Mouse (Mus musculus): Measurements from ENCODE around the gene 8030411F24Rik. TPM values are rescaled to one million over a fixed set of nuclear protein-coding genes. Genes with fewer than 3 reads are reported as not detected.
"Not testable (repeated sequence)": the region's sequence is repeated elsewhere in the genome, so short reads cannot be mapped to it uniquely, and the experiment has no call there.

Gene 8030411F24Rik
- polyA plus RNA-seq, 1 experiment from 2014 or later, result not detected

DNA sequence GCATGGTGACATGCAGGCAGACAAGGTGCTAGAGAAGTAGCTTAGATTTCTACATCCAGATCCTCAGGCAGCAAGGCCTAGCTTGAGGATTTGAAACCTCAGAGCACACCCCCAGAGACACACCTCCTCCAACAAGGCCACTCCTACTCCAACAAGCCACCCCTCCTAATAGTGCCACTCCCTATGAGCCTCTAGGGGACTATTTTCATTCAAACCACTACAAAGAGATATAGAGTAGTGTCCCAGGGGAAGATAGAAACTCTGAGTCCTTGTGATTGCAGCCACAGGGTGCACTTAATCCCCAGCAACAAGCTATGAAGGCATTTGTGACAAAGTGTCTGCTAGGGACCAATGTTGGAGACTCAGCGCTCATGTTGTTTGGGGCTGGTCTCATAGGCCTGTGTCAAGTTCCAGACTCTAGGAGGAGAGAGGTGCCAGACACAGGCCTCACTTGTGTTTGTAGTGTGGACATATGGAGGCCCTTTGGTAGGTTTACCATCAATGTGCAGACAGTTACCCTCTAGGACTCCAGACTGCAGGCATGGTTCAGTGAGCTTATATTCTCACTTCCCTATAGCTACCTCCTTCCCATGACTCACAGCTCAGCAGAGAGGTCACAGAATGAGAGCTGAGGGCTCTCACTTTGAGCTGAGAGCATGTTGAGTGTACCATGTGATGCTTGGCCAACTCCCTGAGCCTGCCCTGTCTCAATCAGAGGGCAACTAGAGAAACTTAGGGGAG is 18.0 kb upstream of the 8030411F24Rik start:
- ATAC-seq (replicated peaks; ENCODE audit: low FRiP score) (no peak), DNase-seq (ENCODE audit: low spot score) (no peak)
- WGBS, result 92% methylated on average over 1 of the region's 1 CpGs

DNA sequence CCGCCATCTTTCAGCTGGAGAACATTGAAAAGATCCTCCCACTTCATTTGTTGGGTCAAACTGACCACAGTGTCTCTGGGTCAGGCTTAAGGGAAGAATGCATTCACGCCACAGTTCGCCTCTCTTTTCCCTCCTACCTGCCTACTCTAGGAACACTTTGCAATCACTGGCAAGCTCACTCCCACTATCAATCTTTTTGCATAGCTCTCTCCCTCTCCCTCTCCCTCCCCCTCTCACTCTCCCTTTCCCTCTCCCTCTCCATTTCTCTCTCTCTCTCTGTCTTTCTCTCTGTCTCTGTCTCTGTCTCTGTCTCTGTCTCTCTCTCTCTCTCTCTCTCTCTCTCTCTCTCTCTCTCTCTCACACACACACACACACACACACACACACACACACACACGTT is 10.4 kb upstream of the 8030411F24Rik start, which contains the start of gene Cst11:
TSS of gene Cst11 (minus strand) at position 101 of the 400 bp plus-strand sequence.
- H3K36me3 ChIP-seq (ENCODE audit: control insufficient read depth, insufficient read depth, low read length); H3K4me1 ChIP-seq (replicated peaks; ENCODE audit: control insufficient read depth, insufficient read depth, low read length); DNase-seq (ENCODE audit: low spot score); H3K4me2 ChIP-seq (ENCODE audit: low read depth, low read length, severe bottlenecking); H3K4me3 ChIP-seq (ENCODE audit: low read depth, low read length); H3K9me3 ChIP-seq (ENCODE audit: control insufficient read depth, low read length); H3K27ac ChIP-seq (ENCODE audit: low read depth, low read length); ATAC-seq (replicated peaks; ENCODE audit: low FRiP score); H3K27me3 ChIP-seq (ENCODE audit: control insufficient read depth, insufficient read depth, low read length); H3K9ac ChIP-seq (ENCODE audit: low read length): not testable (repeated sequence)
- 88% methylated on average over 4 of the region's 4 CpGs for WGBS

More for the DNA sequence above, 18.0 kb upstream of the 8030411F24Rik start:
- Histone ChIP-seq H3K27ac (ENCODE audit: low read depth, low read length) (no peak overlapping the region), H3K9me3 (ENCODE audit: control insufficient read depth, low read length) (no peaks in the 10 kb centered on the region), H3K9ac (ENCODE audit: low read length) (no peak overlapping the region), H3K36me3 (ENCODE audit: control insufficient read depth, insufficient read depth, low read length) (no peaks in the 10 kb centered on the region), H3K4me3 (ENCODE audit: low read depth, low read length) (no peak overlapping the region), H3K4me1 (replicated peaks; ENCODE audit: control insufficient read depth, insufficient read depth, low read length) (no peaks in the 10 kb centered on the region), H3K4me2 (ENCODE audit: low read depth, low read length, severe bottlenecking) (no peak overlapping the region), H3K27me3 (ENCODE audit: control insufficient read depth, insufficient read depth, low read length) (no peaks in the 10 kb centered on the region)

DNA sequence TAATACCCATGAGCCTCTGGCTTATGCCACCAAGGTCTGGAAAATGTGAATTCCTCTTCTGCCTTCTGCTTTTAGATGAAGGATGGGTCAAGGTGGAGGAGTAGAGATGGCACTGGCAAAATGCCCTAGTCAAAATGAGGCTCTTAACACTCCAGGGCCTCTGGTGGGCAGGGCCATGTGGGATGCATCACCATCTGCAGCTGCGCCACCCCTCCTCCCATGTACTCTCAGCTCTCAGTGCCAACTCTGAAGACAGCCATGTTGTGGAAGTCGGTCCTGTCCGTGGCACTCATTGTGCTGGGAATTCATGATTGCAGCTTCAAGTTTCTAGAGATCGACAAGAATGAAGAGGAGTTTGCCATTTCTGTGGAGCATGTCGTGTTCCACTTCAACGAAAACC is 7.3 kb downstream of the 8030411F24Rik start, which contains the start of gene Cst12:
TSS of gene Cst12 (plus strand) at position 220 of the 400 bp plus-strand sequence.
- H3K9ac ChIP-seq (ENCODE audit: low read length), result no peak within 1 kb of the TSS
- no peak within 1 kb of the TSS for H3K27ac ChIP-seq (ENCODE audit: low read depth, low read length)
- WGBS, result 92% methylated on average over 6 of the region's 6 CpGs
- ATAC-seq (replicated peaks; ENCODE audit: low FRiP score), result no peak
- H3K36me3 ChIP-seq (ENCODE audit: control insufficient read depth, insufficient read depth, low read length), result no peaks in the 10 kb centered on the region
- no peak within 1 kb of the TSS for H3K4me2 ChIP-seq (ENCODE audit: low read depth, low read length, severe bottlenecking)
- no peaks in the 10 kb centered on the region for H3K9me3 ChIP-seq (ENCODE audit: control insufficient read depth, low read length)
- no peak for DNase-seq (ENCODE audit: low spot score)
- no peaks in the 10 kb centered on the region for H3K27me3 ChIP-seq (ENCODE audit: control insufficient read depth, insufficient read depth, low read length)
- H3K4me1 ChIP-seq (replicated peaks; ENCODE audit: control insufficient read depth, insufficient read depth, low read length), result no peaks in the 10 kb centered on the region
- no peak within 1 kb of the TSS for H3K4me3 ChIP-seq (ENCODE audit: low read depth, low read length)

DNA sequence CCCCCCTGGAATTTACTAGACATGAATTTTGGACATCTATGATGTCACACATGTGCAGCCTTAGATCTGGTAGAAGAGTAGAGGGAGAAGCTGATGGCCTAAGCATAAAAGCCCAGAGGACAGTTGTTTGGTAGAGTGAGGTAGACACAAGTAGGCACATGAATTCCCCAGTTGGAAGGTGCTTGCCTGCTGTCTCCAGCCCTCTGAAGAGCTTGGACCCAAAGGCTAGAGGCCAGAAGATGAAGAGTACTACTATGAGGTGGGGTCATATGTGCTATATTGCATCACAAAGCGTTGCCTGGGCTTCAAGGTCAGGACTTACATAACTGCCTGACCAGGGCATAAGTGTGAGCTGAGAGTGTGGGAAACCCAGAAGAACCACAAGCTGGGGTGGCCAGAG is 16.7 kb downstream of the 8030411F24Rik start, which contains the start of gene Cst8:
TSS of gene Cst8 (plus strand) at position 301 of the 400 bp plus-strand sequence.
- Histone ChIP-seq H3K27me3 (ENCODE audit: control insufficient read depth, insufficient read depth, low read length) (no peaks in the 10 kb centered on the region), H3K4me3 (ENCODE audit: low read depth, low read length) (no peak within 1 kb of the TSS), H3K4me2 (ENCODE audit: low read depth, low read length, severe bottlenecking) (no peak within 1 kb of the TSS), H3K9ac (ENCODE audit: low read length) (no peak within 1 kb of the TSS), H3K36me3 (ENCODE audit: control insufficient read depth, insufficient read depth, low read length) (no peaks in the 10 kb centered on the region), H3K27ac (ENCODE audit: low read depth, low read length) (no peak within 1 kb of the TSS), H3K9me3 (ENCODE audit: control insufficient read depth, low read length) (no peaks in the 10 kb centered on the region), H3K4me1 (replicated peaks; ENCODE audit: control insufficient read depth, insufficient read depth, low read length) (no peaks in the 10 kb centered on the region)
- 86% methylated on average over 1 of the region's 1 CpGs for WGBS
- DNase-seq (ENCODE audit: low spot score) (no peak), ATAC-seq (replicated peaks; ENCODE audit: low FRiP score) (no peak)

DNA sequence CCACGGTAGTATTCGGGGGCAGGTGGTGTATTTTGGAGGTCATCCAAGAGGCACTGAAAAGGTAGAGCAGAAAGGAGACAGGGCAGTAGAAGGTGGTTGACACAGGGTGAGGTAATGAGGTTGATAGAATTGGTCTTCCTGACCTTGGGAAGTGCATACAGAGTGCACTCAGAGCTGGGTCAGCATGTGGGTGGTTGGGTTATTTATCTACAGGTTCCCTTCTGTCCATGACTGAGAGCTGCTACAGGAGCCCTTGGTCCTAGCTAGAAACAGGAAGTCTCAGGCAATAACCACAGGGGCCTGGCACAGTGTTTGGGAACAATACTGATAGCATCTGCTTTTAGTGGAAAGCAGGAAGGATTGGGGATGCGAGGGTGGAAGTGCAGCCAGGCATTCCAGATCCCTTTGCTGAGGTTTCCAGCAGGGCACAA is 19.7 kb downstream of the 8030411F24Rik start:
- ATAC-seq (replicated peaks; ENCODE audit: low FRiP score), result no peak
- Histone ChIP-seq H3K27me3 (ENCODE audit: control insufficient read depth, insufficient read depth, low read length) (no peaks in the 10 kb centered on the region), H3K9ac (ENCODE audit: low read length) (no peak overlapping the region), H3K36me3 (ENCODE audit: control insufficient read depth, insufficient read depth, low read length) (no peaks in the 10 kb centered on the region), H3K4me2 (ENCODE audit: low read depth, low read length, severe bottlenecking) (no peak overlapping the region), H3K4me3 (ENCODE audit: low read depth, low read length) (no peak overlapping the region), H3K9me3 (ENCODE audit: control insufficient read depth, low read length) (no peaks in the 10 kb centered on the region), H3K4me1 (replicated peaks; ENCODE audit: control insufficient read depth, insufficient read depth, low read length) (no peaks in the 10 kb centered on the region), H3K27ac (ENCODE audit: low read depth, low read length) (no peak overlapping the region)
- 69% methylated on average over 3 of the region's 3 CpGs for WGBS
- no peak for DNase-seq (ENCODE audit: low spot score)

DNA sequence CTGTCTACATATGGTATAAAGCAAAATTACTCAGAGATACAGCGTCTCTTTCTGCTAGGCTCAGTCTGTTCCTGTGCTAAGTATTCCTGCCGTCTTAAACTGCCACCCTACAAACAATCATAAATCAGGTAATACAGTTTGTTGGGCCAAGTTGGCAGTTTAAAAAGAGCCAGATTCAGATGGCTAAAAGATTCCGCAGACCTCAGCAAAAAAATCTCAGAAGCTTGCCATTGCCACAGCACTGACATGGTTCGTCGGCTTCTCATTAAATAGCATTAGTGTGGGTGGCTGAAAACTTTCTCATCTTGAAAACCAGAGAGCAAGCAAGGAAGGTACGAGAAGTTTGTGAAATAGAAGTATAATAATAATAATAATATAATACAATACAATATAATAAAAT is 24.9 kb downstream of the 8030411F24Rik start:
- WGBS, result 87% methylated on average over 6 of the region's 6 CpGs
- H3K27ac ChIP-seq (ENCODE audit: low read depth, low read length), result no peak overlapping the region
- no peak for DNase-seq (ENCODE audit: low spot score)
- H3K4me1 ChIP-seq (replicated peaks; ENCODE audit: control insufficient read depth, insufficient read depth, low read length), result no peaks in the 10 kb centered on the region
- no peaks in the 10 kb centered on the region for H3K36me3 ChIP-seq (ENCODE audit: control insufficient read depth, insufficient read depth, low read length)
- H3K9ac ChIP-seq (ENCODE audit: low read length), result no peak overlapping the region
- no peak for ATAC-seq (replicated peaks; ENCODE audit: low FRiP score)
- no peak overlapping the region for H3K4me2 ChIP-seq (ENCODE audit: low read depth, low read length, severe bottlenecking)
- H3K9me3 ChIP-seq (ENCODE audit: control insufficient read depth, low read length), result no peaks in the 10 kb centered on the region
- H3K4me3 ChIP-seq (ENCODE audit: low read depth, low read length), result no peak overlapping the region
- no peaks in the 10 kb centered on the region for H3K27me3 ChIP-seq (ENCODE audit: control insufficient read depth, insufficient read depth, low read length)

DNA sequence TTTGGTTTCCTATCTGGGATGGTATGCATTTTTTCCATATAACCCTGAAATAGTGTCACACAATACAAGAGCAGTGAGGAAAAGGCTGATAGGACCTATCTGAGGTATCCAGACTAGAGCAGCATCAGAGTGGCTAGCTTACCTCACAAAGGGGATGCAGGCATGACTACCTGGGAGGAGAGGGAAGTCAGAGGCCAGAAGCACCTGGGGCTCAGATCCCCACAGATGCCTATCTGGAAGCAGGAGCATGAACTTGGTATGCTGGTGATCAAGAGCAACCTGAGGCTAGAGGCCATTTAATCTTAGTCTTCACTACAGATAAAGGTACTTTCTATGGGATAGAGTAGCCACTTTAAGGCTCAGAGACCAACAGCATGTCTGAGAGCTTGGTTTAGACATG is 38.1 kb downstream of the 8030411F24Rik start, which contains the start of gene Cst13:
TSS of gene Cst13 (plus strand) at position 173 of the 400 bp plus-strand sequence.
- Histone ChIP-seq H3K36me3 (ENCODE audit: control insufficient read depth, insufficient read depth, low read length) (no peaks in the 10 kb centered on the region), H3K9ac (ENCODE audit: low read length) (no peak within 1 kb of the TSS), H3K9me3 (ENCODE audit: control insufficient read depth, low read length) (no peaks in the 10 kb centered on the region), H3K27me3 (ENCODE audit: control insufficient read depth, insufficient read depth, low read length) (no peaks in the 10 kb centered on the region), H3K4me3 (ENCODE audit: low read depth, low read length) (no peak within 1 kb of the TSS), H3K4me1 (replicated peaks; ENCODE audit: control insufficient read depth, insufficient read depth, low read length) (no peaks in the 10 kb centered on the region), H3K4me2 (ENCODE audit: low read depth, low read length, severe bottlenecking) (no peak within 1 kb of the TSS), H3K27ac (ENCODE audit: low read depth, low read length) (no peak within 1 kb of the TSS)
- ATAC-seq (replicated peaks; ENCODE audit: low FRiP score), result no peak
- no peak for DNase-seq (ENCODE audit: low spot score)

DNA sequence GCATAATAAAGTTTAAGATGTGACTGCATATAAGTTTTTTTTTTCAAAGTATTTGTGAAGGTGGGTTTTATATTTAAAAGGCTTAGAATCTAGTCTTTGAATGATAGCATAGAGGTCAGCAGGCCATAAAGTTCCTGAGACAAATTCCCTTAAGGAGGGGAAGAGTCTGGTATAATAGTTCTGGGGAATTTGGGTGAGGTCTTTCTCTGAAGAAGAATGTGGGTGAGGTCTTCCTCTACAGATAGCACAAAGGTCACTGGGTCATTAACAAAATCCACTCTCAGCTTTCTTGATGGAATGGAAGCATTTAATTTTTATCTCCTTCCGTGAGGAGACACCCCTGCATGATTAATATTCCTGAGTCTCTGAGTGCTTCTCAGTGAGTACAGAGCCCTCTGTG is 44.2 kb downstream of the 8030411F24Rik start:
- no peaks in the 10 kb centered on the region for H3K36me3 ChIP-seq (ENCODE audit: control insufficient read depth, insufficient read depth, low read length)
- H3K27me3 ChIP-seq (ENCODE audit: control insufficient read depth, insufficient read depth, low read length), result no peaks in the 10 kb centered on the region
- no peaks in the 10 kb centered on the region for H3K4me1 ChIP-seq (replicated peaks; ENCODE audit: control insufficient read depth, insufficient read depth, low read length)
- H3K9me3 ChIP-seq (ENCODE audit: control insufficient read depth, low read length), result no peaks in the 10 kb centered on the region
- H3K27ac ChIP-seq (ENCODE audit: low read depth, low read length), result no peak overlapping the region
- H3K9ac ChIP-seq (ENCODE audit: low read length), result no peak overlapping the region
- ATAC-seq (replicated peaks; ENCODE audit: low FRiP score) (no peak), DNase-seq (ENCODE audit: low spot score) (no peak)
- H3K4me2 ChIP-seq (ENCODE audit: low read depth, low read length, severe bottlenecking), result no peak overlapping the region
- H3K4me3 ChIP-seq (ENCODE audit: low read depth, low read length), result no peak overlapping the region
- 87% methylated on average over 1 of the region's 1 CpGs for WGBS

DNA sequence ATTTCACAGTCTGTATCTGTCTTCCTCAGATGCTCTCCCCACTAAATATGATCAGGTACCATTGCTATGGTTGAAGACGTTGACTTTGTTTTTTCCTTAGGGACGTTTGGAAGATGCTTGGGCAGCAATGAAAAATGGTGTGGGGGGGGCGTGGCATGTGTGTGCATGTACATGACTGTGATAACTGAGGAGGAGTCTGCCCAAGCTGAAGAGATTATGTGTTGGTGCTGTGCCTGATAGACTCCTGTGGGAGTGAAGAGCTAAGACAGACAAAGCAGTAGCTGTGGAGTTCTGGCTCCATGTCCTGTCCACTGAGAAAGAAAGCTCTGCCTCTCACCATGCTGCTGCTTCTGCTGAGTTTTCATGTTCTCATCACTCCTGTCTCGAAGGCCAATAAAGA is 53.1 kb downstream of the 8030411F24Rik start, which contains the start of gene Cst9:
TSS of gene Cst9 (plus strand) at position 236 of the 400 bp plus-strand sequence.
- 80% methylated on average over 4 of the region's 4 CpGs for WGBS
- Histone ChIP-seq H3K9ac (ENCODE audit: low read length) (no peak within 1 kb of the TSS), H3K9me3 (ENCODE audit: control insufficient read depth, low read length) (no peaks in the 10 kb centered on the region), H3K4me3 (ENCODE audit: low read depth, low read length) (no peak within 1 kb of the TSS), H3K27ac (ENCODE audit: low read depth, low read length) (no peak within 1 kb of the TSS), H3K4me2 (ENCODE audit: low read depth, low read length, severe bottlenecking) (no peak within 1 kb of the TSS), H3K4me1 (replicated peaks; ENCODE audit: control insufficient read depth, insufficient read depth, low read length) (no peaks in the 10 kb centered on the region), H3K36me3 (ENCODE audit: control insufficient read depth, insufficient read depth, low read length) (no peaks in the 10 kb centered on the region), H3K27me3 (ENCODE audit: control insufficient read depth, insufficient read depth, low read length) (no peaks in the 10 kb centered on the region)
- ATAC-seq (replicated peaks; ENCODE audit: low FRiP score), result no peak
- no peak for DNase-seq (ENCODE audit: low spot score)

All from forebrain, embryonic 11.5 days (tissue).